Mouse (Mus musculus): Measurements from ENCODE around the gene Fabp2.
"Not testable (repeated sequence)": the region's sequence is repeated elsewhere in the genome, so short reads cannot be mapped to it uniquely, and the experiment has no call there.

Fabp2 gene

DNA sequence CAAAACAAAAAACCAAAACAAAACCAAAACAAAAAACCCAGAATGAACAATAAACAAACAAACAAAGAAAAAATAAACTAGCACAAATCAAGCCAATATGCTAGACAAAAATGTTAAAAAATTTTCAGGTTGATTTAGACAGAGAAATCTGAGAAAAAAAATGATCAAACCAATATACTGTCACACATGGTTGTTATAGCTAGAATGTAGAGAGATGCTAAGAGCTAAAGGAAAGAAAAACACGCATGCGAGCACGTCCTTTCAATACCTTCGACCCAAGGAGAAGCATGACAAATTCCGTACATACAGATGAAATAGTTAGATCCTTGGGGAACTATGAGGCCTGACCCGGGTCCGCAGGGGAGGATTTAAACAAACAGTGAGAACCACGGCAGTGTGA is 24.4 kb downstream of the Fabp2 start, which contains the start of gene Gm10959:
Gm10959 (minus strand) TSS at position 101 of the 400 bp plus-strand sequence.
- in situ Hi-C loops (cut with MboI, MseI) = no loop called here

GRCm38 (mm10) chr3:122920572-122921435 is 25.9 kb downstream of the Fabp2 start:
- in situ Hi-C loops (cut with MboI, MseI) = no loop called here

GRCm38 (mm10) chr3:122921676-122922527 is 27.0 kb downstream of the Fabp2 start:
- in situ Hi-C loops (cut with MboI, MseI) = no loop called here

DNA sequence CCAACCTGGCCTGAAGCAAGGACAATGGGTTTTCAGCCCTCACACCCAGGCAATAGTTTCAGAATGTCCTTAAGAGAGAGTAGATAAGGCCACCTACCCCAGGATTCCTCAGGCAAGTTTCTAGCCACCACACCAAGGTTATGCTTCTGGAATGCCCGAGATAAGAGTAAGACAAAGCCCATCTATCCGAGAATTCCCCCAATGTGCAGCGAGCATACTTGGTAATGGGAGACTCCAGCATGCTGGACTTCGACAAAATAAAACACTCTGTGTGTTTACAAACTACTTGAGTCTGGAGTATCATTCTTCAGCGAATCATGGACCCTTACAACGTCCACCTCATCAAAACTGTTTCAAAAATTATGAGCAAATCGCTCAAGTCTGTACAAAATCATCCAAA is 28.3 kb downstream of the Fabp2 start:
- in situ Hi-C loops (cut with MboI, MseI) = no loop called here

DNA sequence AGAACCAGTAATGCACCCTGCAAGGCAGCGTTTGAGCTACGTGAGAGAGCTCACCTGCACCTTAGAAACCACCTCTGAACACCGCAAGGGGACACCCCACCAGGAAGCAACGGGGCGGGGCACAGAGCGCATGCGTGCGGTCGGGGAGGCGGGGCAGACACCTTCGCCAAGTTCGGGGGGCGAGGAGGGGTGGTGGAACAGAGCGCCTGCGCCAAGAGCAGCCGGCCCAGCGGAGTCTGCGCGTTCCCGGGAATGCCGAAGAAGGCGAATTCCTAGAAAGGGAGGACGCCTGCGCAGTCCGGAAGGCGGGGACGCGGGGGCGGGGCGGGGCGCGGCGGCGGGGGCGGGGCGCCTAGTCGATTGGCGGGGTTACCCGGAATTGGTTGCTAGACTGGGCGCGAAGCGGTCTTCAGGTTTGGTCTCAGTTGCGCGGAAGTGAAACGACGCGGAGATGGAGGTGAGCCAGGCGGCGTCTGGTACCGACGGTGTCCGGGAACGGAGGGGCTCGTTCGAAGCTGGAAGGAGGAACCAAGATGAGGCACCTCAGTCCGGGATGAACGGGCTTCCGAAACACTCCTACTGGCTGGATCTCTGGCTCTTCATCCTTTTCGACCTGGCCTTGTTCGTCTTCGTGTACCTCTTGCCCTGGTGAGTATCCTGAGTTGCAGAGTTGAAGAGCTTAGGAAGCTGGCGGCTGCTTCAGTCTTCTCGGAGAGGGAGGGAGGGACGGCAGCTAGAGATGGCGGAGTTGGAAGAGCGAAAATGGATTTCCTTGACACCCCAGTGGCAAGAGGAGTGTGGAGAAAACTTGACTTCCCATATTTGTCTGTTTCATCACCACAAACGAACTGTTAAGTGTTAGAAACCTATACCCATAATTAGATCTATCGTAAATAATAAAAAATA is 29.4 kb downstream of the Fabp2 start, which contains the start of gene 1810037I17Rik:
1810037I17Rik (plus strand) TSS at position 195 of the 906 bp plus-strand sequence.
- in situ Hi-C loops (cut with MboI, MseI) = no loop called here

DNA sequence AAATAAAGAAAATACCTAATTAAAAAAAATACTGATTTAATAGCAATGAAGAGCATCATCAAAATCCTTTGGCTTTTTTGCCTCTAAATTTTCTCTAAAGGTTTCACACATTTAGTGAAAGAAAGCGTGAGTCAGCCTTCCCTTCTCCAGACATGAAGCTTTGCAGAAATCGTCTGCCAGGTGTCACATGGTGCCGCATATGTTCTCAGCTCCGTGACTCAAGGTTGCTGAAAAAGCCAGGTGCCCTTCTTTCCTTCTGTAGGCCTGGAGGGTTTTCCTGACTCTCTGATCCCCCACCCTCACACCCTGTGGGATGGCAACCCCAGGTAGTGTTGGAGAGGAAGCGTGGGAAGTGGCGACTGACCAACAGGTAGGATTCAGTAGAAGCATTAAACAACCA is 34.9 kb downstream of the Fabp2 start:
- in situ Hi-C loops (cut with MboI, MseI) = loop anchor here (5.0 kb wide), 2 partner anchors 43 to 168 kb away; no protein-coding TSS in a partner anchor

GRCm38 (mm10) chr3:122932466-122932865 is 37.6 kb downstream of the Fabp2 start:
- in situ Hi-C loops (cut with MboI, MseI) = loop anchor here (5.0 kb wide), 2 partner anchors 40 to 165 kb away; no protein-coding TSS in a partner anchor

- in situ Hi-C loops (cut with MboI, MseI) = not testable (repeated sequence)
These were observed 42.3 kb downstream of the Fabp2 start for GRCm38 (mm10) chr3:122937176-122937575.

DNA sequence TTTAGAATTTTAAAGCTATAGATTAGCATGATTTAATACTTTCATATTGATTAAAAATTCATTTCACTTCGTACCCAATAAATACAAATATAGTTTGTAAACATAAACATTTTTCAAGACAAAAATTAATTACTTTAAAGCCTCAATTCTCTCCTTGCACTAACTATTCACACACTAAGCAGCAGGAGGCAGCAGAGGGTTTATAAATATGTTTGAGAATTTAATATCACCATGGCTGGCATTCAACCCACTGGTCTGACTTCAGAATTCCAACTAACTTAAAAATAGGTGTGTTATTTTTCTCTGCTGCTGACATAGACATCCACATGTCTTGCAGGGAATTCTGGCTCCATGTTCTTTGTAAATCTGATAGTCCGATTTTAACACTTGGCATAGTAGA is 44.3 kb downstream of the Fabp2 start:
- in situ Hi-C loops (cut with MboI, MseI) = no loop called here

GRCm38 (mm10) chr3:122943387-122943890 is 48.6 kb downstream of the Fabp2 start:
- in situ Hi-C loops (cut with MboI, MseI) = no loop called here
